Mouse (Mus musculus): ENCODE measurements around the gene Olfr836. TPM values are rescaled to one million over a fixed set of nuclear protein-coding genes. Genes with fewer than 3 reads are reported as not detected.
"Not testable (repeated sequence)": the region's sequence is repeated elsewhere in the genome, so short reads cannot be mapped to it uniquely, and the experiment has no call there.

Gene Olfr836
- not detected in 2 replicates for polyA plus RNA-seq (2014; fragmentation: Nextera tagmentation; extraction: Ambion mirVana)

GRCm38 (mm10) chr9:19120082-19120481 lies at the start of gene Olfr836:
Olfr836 (plus strand) TSS chr9:19120382.
- Histone ChIP-seq H3K4me3 (ENCODE audit: low read depth, low read length) (no peak within 1 kb of the TSS), H3K27me3 (replicated peaks; ENCODE audit: control insufficient read depth, insufficient read depth, low read length) (no peaks in the 10 kb centered on the region), H3K27ac (ENCODE audit: low read depth) (no peak within 1 kb of the TSS), H3K9me3 (ENCODE audit: control insufficient read depth, low read length) (no peaks in the 10 kb centered on the region), H3K9ac (ENCODE audit: low read length) (no peak within 1 kb of the TSS), H3K4me1 (replicated peaks; ENCODE audit: control insufficient read depth, insufficient read depth, low read length) (no peaks in the 10 kb centered on the region), H3K4me2 (ENCODE audit: low read length) (no peak within 1 kb of the TSS), H3K36me3 (ENCODE audit: control insufficient read depth, insufficient read depth, low read length) (no peaks in the 10 kb centered on the region)
- no peak for DNase-seq (ENCODE audit: low spot score)
- ATAC-seq (replicated peaks; ENCODE audit: low FRiP score, low TSS enrichment, low read depth): no peak

- Histone ChIP-seq H3K4me1 (replicated peaks; ENCODE audit: control insufficient read depth, insufficient read depth, low read length) (no peaks in the 10 kb centered on the region), H3K4me3 (ENCODE audit: low read depth, low read length) (no peak overlapping the region), H3K4me2 (ENCODE audit: low read length) (no peak overlapping the region), H3K9me3 (ENCODE audit: control insufficient read depth, low read length) (no peaks in the 10 kb centered on the region), H3K9ac (ENCODE audit: low read length) (no peak overlapping the region), H3K27me3 (replicated peaks; ENCODE audit: control insufficient read depth, insufficient read depth, low read length) (no peaks in the 10 kb centered on the region), H3K36me3 (ENCODE audit: control insufficient read depth, insufficient read depth, low read length) (no peaks in the 10 kb centered on the region), H3K27ac (ENCODE audit: low read depth) (no peak overlapping the region)
- 32% methylated on average over 3 of the region's 3 CpGs for WGBS
- no peak for DNase-seq (ENCODE audit: low spot score)
- ATAC-seq (replicated peaks; ENCODE audit: low FRiP score, low TSS enrichment, low read depth): no peak
Observed at GRCm38 (mm10) chr9:19084986-19085385, 35.2 kb upstream of the Olfr836 start.

GRCm38 (mm10) chr9:19092889-19093753 lies 27.1 kb upstream of the Olfr836 start:
- H3K9ac ChIP-seq (ENCODE audit: low read length); H3K4me2 ChIP-seq (ENCODE audit: low read length); DNase-seq (ENCODE audit: low spot score); H3K27ac ChIP-seq (ENCODE audit: low read depth); H3K4me1 ChIP-seq (replicated peaks; ENCODE audit: control insufficient read depth, insufficient read depth, low read length); H3K9me3 ChIP-seq (ENCODE audit: control insufficient read depth, low read length); H3K27me3 ChIP-seq (replicated peaks; ENCODE audit: control insufficient read depth, insufficient read depth, low read length); H3K36me3 ChIP-seq (ENCODE audit: control insufficient read depth, insufficient read depth, low read length); H3K4me3 ChIP-seq (ENCODE audit: low read depth, low read length): not testable (repeated sequence)
- 45% methylated on average over 6 of the region's 6 CpGs for WGBS
- peak; percentile 78; the same call in 1 of the 2 replicates for ATAC-seq (replicated peaks; ENCODE audit: low FRiP score, low TSS enrichment, low read depth)

- Histone ChIP-seq H3K36me3 (ENCODE audit: control insufficient read depth, insufficient read depth, low read length) (no peaks in the 10 kb centered on the region), H3K9me3 (ENCODE audit: control insufficient read depth, low read length) (0 out of 2 replicates have a peak, but pooled peaks cover 3% of the 10 kb centered on the region), H3K4me1 (replicated peaks; ENCODE audit: control insufficient read depth, insufficient read depth, low read length) (no peaks in the 10 kb centered on the region), H3K4me2 (ENCODE audit: low read length) (no peak overlapping the region), H3K4me3 (ENCODE audit: low read depth, low read length) (no peak overlapping the region), H3K27ac (ENCODE audit: low read depth) (no peak overlapping the region), H3K9ac (ENCODE audit: low read length) (no peak overlapping the region), H3K27me3 (replicated peaks; ENCODE audit: control insufficient read depth, insufficient read depth, low read length) (no peaks in the 10 kb centered on the region)
- ATAC-seq (replicated peaks; ENCODE audit: low FRiP score, low TSS enrichment, low read depth) (no peak), DNase-seq (ENCODE audit: low spot score) (no peak)
- WGBS: 85% methylated on average over 4 of the region's 4 CpGs
Observed at GRCm38 (mm10) chr9:19097286-19097685, 22.9 kb upstream of the Olfr836 start.

GRCm38 (mm10) chr9:19136017-19136416 lies 15.8 kb downstream of the Olfr836 start, which contains the start of gene Olfr837:
Olfr837 (plus strand) TSS chr9:19136317.
- WGBS: 76% methylated on average over 1 of the region's 1 CpGs
- ATAC-seq (replicated peaks; ENCODE audit: low FRiP score, low TSS enrichment, low read depth) (no peak), DNase-seq (ENCODE audit: low spot score) (no peak)
- Histone ChIP-seq H3K27me3 (replicated peaks; ENCODE audit: control insufficient read depth, insufficient read depth, low read length) (no peaks in the 10 kb centered on the region), H3K27ac (ENCODE audit: low read depth) (no peak within 1 kb of the TSS), H3K4me1 (replicated peaks; ENCODE audit: control insufficient read depth, insufficient read depth, low read length) (no peaks in the 10 kb centered on the region), H3K36me3 (ENCODE audit: control insufficient read depth, insufficient read depth, low read length) (no peaks in the 10 kb centered on the region), H3K9me3 (ENCODE audit: control insufficient read depth, low read length) (no peaks in the 10 kb centered on the region), H3K9ac (ENCODE audit: low read length) (no peak within 1 kb of the TSS), H3K4me2 (ENCODE audit: low read length) (no peak within 1 kb of the TSS), H3K4me3 (ENCODE audit: low read depth, low read length) (no peak within 1 kb of the TSS)

Other genes starting within 250 kb of the Olfr836 start
- not detected in 2 replicates for gene Olfr830, start 245.7 kb upstream of the Olfr836 start, polyA plus RNA-seq (2014; fragmentation: Nextera tagmentation; extraction: Ambion mirVana)
- gene Olfr832, start 183.3 kb upstream of the Olfr836 start, polyA plus RNA-seq (2014; fragmentation: Nextera tagmentation; extraction: Ambion mirVana): not detected in 2 replicates
- not detected in 2 replicates for gene Olfr834, start 132.4 kb upstream of the Olfr836 start, polyA plus RNA-seq (2014; fragmentation: Nextera tagmentation; extraction: Ambion mirVana)
- gene Olfr835, start 87.6 kb upstream of the Olfr836 start, polyA plus RNA-seq (2014; fragmentation: Nextera tagmentation; extraction: Ambion mirVana): not detected in 2 replicates
- 0.12 TPM in 1 of 2 replicates, not detected in the other for gene Olfr837, start 15.9 kb downstream of the Olfr836 start, polyA plus RNA-seq (2014; fragmentation: Nextera tagmentation; extraction: Ambion mirVana)
- gene Olfr839-ps1, start 56.9 kb downstream of the Olfr836 start, polyA plus RNA-seq (2014; fragmentation: Nextera tagmentation; extraction: Ambion mirVana): not detected in 2 replicates
- gene Olfr843, start 131.6 kb downstream of the Olfr836 start, polyA plus RNA-seq (2014; fragmentation: Nextera tagmentation; extraction: Ambion mirVana): not detected in 2 replicates
- not detected in 2 replicates for gene Olfr844, start 196.0 kb downstream of the Olfr836 start, polyA plus RNA-seq (2014; fragmentation: Nextera tagmentation; extraction: Ambion mirVana)
- not detected in 2 replicates for gene Olfr845, start 216.1 kb downstream of the Olfr836 start, polyA plus RNA-seq (2014; fragmentation: Nextera tagmentation; extraction: Ambion mirVana)
- not detected in 2 replicates for gene Olfr846, start 243.6 kb downstream of the Olfr836 start, polyA plus RNA-seq (2014; fragmentation: Nextera tagmentation; extraction: Ambion mirVana)